In genomic region chr7:110624961-110625360, GRCm38 (mm10) we compare ENCODE assay signal across 11 mouse cellular contexts. TPM values are rescaled to one million over a fixed set of nuclear protein-coding genes. Genes with fewer than 3 reads are reported as not detected.
A peak's percentile ranks its signal among the peaks of the same experiment; 100 is the strongest.
DNase-seq lines count a peak whose midpoint lies in the region; ATAC-seq lines count a peak whose summit lies in the region.
"Had no signal": no experiment of that assay in that cellular context is flagged by ENCODE, and none has a peak within 500 bp of the region (broad histone marks: within the 10 kb centered on the region; RNA-seq: fewer than 3 reads in every experiment).

No protein-coding gene starts in this region.

- H3K27ac ChIP-seq in forebrain, embryonic 14.5 days (ENCODE audit: low read depth, low read length): no peak overlapping the region
- no peak overlapping the region for H3K27ac ChIP-seq in forebrain, embryonic 11.5 days (ENCODE audit: low read depth, low read length)
- H3K27ac ChIP-seq in kidney, embryonic 16.5 days (ENCODE audit: low read length): no peak overlapping the region
- peak overlapping the region; percentile 77 for H3K27ac ChIP-seq in lung, embryonic 16.5 days (ENCODE audit: low read length)
- H3K27ac ChIP-seq in hindbrain, embryonic 13.5 days: no peak overlapping the region
- no peak overlapping the region for H3K27ac ChIP-seq in midbrain, embryonic 14.5 days (replicated peaks; ENCODE audit: low read depth, low read length)
- H3K27ac ChIP-seq: hindbrain, postnatal 0 days had no signal

- DNase-seq in forebrain, embryonic 14.5 days (ENCODE audit: low spot score): peak; percentile 14
- no peak for DNase-seq in forebrain, embryonic 11.5 days (ENCODE audit: low spot score)
- peak; percentile 49 for DNase-seq in kidney, postnatal 14 days
- DNase-seq in left cerebral cortex, postnatal 25 days (ENCODE audit: low spot score in 2 of 2): no peak
- no peak for DNase-seq in midbrain, embryonic 14.5 days
- DNase-seq: cerebellum, adult 2 months had no signal

- H3K36me3 ChIP-seq in forebrain, embryonic 14.5 days (ENCODE audit: control insufficient read depth, insufficient read depth, low read length): no peaks in the 10 kb centered on the region
- no peaks in the 10 kb centered on the region for H3K36me3 ChIP-seq in forebrain, embryonic 11.5 days (ENCODE audit: control insufficient read depth, insufficient read depth, low read length)
- H3K36me3 ChIP-seq in kidney, embryonic 16.5 days (ENCODE audit: insufficient read depth, low read length): no peaks in the 10 kb centered on the region
- no peaks in the 10 kb centered on the region for H3K36me3 ChIP-seq in lung, embryonic 16.5 days (ENCODE audit: control insufficient read depth, insufficient read depth, low read length)
- no peaks in the 10 kb centered on the region for H3K36me3 ChIP-seq in hindbrain, embryonic 13.5 days
- H3K36me3 ChIP-seq in midbrain, embryonic 14.5 days (ENCODE audit: control insufficient read depth, insufficient read depth, low read length): no peaks in the 10 kb centered on the region

- WGBS in forebrain, embryonic 14.5 days: 84% methylated on average over 13 of the region's 13 CpGs
- 84% methylated on average over 13 of the region's 13 CpGs for WGBS in forebrain, embryonic 11.5 days
- 76% methylated on average over 13 of the region's 13 CpGs for WGBS in kidney, embryonic 16.5 days
- WGBS in lung, embryonic 16.5 days: 66% methylated on average over 13 of the region's 13 CpGs
- WGBS in hindbrain, embryonic 13.5 days: 83% methylated on average over 13 of the region's 13 CpGs
- WGBS in midbrain, embryonic 14.5 days: 85% methylated on average over 13 of the region's 13 CpGs

- H3K27me3 ChIP-seq in forebrain, embryonic 14.5 days (replicated peaks; ENCODE audit: control insufficient read depth, insufficient read depth, low read length): peaks cover 48% of the 10 kb centered on the region
- H3K27me3 ChIP-seq in forebrain, embryonic 11.5 days (ENCODE audit: control insufficient read depth, insufficient read depth, low read length): peaks cover 57% of the 10 kb centered on the region
- H3K27me3 ChIP-seq in kidney, embryonic 16.5 days (ENCODE audit: insufficient read depth, low read length): peaks cover 33% of the 10 kb centered on the region
- peaks cover 19% of the 10 kb centered on the region for H3K27me3 ChIP-seq in lung, embryonic 16.5 days (ENCODE audit: control insufficient read depth, insufficient read depth, low read depth, low read length)
- peaks cover 71% of the 10 kb centered on the region for H3K27me3 ChIP-seq in hindbrain, embryonic 13.5 days
- H3K27me3 ChIP-seq in midbrain, embryonic 14.5 days (ENCODE audit: control insufficient read depth, insufficient read depth, low read length): peaks cover 54% of the 10 kb centered on the region

- intact Hi-C loops in left cerebral cortex, postnatal 25 days (cut with DNase I): no loop called here

- no peaks in the 10 kb centered on the region for H3K9me3 ChIP-seq in forebrain, embryonic 14.5 days (replicated peaks; ENCODE audit: control insufficient read depth, low read length)
- H3K9me3 ChIP-seq in forebrain, embryonic 11.5 days (ENCODE audit: control insufficient read depth, low read length): no peaks in the 10 kb centered on the region
- no peaks in the 10 kb centered on the region for H3K9me3 ChIP-seq in kidney, embryonic 16.5 days (ENCODE audit: low read length)
- H3K9me3 ChIP-seq in lung, embryonic 16.5 days (ENCODE audit: control insufficient read depth, low read length): no peaks in the 10 kb centered on the region
- H3K9me3 ChIP-seq in hindbrain, embryonic 13.5 days: no peaks in the 10 kb centered on the region
- H3K9me3 ChIP-seq in midbrain, embryonic 14.5 days (ENCODE audit: control insufficient read depth, low read length): no peaks in the 10 kb centered on the region

- H3K4me1 ChIP-seq in forebrain, embryonic 14.5 days (ENCODE audit: control insufficient read depth, insufficient read depth, low read length): peaks cover 21% of the 10 kb centered on the region
- H3K4me1 ChIP-seq in forebrain, embryonic 11.5 days (replicated peaks; ENCODE audit: control insufficient read depth, insufficient read depth, low read length): peaks cover 18% of the 10 kb centered on the region
- H3K4me1 ChIP-seq in kidney, embryonic 16.5 days (ENCODE audit: insufficient read depth, low read length): peaks cover 41% of the 10 kb centered on the region
- peaks cover 51% of the 10 kb centered on the region for H3K4me1 ChIP-seq in lung, embryonic 16.5 days (replicated peaks; ENCODE audit: control insufficient read depth, insufficient read depth, low read length)
- H3K4me1 ChIP-seq in hindbrain, embryonic 13.5 days (replicated peaks): peaks cover 42% of the 10 kb centered on the region
- peaks cover 30% of the 10 kb centered on the region for H3K4me1 ChIP-seq in midbrain, embryonic 14.5 days (ENCODE audit: control insufficient read depth, insufficient read depth, low read length)

- no peak overlapping the region for H3K4me2 ChIP-seq in forebrain, embryonic 14.5 days (ENCODE audit: low read length)
- no peak overlapping the region for H3K4me2 ChIP-seq in forebrain, embryonic 11.5 days (ENCODE audit: low read depth, low read length, severe bottlenecking)
- no peak overlapping the region for H3K4me2 ChIP-seq in kidney, embryonic 16.5 days (replicated peaks; ENCODE audit: low read depth, low read length)
- 0 out of 2 replicates have a peak overlapping the region, but pooled peaks have one; percentile 20 for H3K4me2 ChIP-seq in lung, embryonic 16.5 days (ENCODE audit: low read depth, low read length)
- no peak overlapping the region for H3K4me2 ChIP-seq in hindbrain, embryonic 13.5 days
- H3K4me2 ChIP-seq in midbrain, embryonic 14.5 days (ENCODE audit: low read length): no peak overlapping the region

- ATAC-seq in forebrain, embryonic 14.5 days: no peak
- no peak for ATAC-seq in forebrain, embryonic 11.5 days (replicated peaks; ENCODE audit: low FRiP score)
- ATAC-seq in kidney, embryonic 16.5 days (ENCODE audit: low FRiP score, low TSS enrichment): no peak
- ATAC-seq in lung, embryonic 16.5 days (ENCODE audit: low read depth): peak; percentile 65
- ATAC-seq in hindbrain, embryonic 13.5 days (ENCODE audit: low FRiP score): no peak
- ATAC-seq in midbrain, embryonic 14.5 days (ENCODE audit: low FRiP score, low TSS enrichment): no peak
- ATAC-seq: hindbrain, postnatal 0 days had no signal

- H3K9ac ChIP-seq in forebrain, embryonic 14.5 days (ENCODE audit: low read length): no peak overlapping the region
- H3K9ac ChIP-seq in forebrain, embryonic 11.5 days (ENCODE audit: low read length): no peak overlapping the region
- H3K9ac ChIP-seq in kidney, embryonic 16.5 days (replicated peaks; ENCODE audit: low read length): no peak overlapping the region
- H3K9ac ChIP-seq in lung, embryonic 16.5 days (ENCODE audit: low read length): no peak overlapping the region
- H3K9ac ChIP-seq in hindbrain, embryonic 13.5 days: no peak overlapping the region
- H3K9ac ChIP-seq in midbrain, embryonic 14.5 days (replicated peaks; ENCODE audit: low read length): no peak overlapping the region

- no peak overlapping the region for H3K4me3 ChIP-seq in forebrain, embryonic 14.5 days (ENCODE audit: low read depth, low read length)
- no peak overlapping the region for H3K4me3 ChIP-seq in forebrain, embryonic 11.5 days (ENCODE audit: low read depth, low read length)
- H3K4me3 ChIP-seq in kidney, embryonic 16.5 days (ENCODE audit: low read length): no peak overlapping the region
- H3K4me3 ChIP-seq in lung, embryonic 16.5 days (ENCODE audit: low read length): no peak overlapping the region
- no peak overlapping the region for H3K4me3 ChIP-seq in hindbrain, embryonic 13.5 days
- no peak overlapping the region for H3K4me3 ChIP-seq in midbrain, embryonic 14.5 days (replicated peaks; ENCODE audit: low read depth, low read length)

RNA-seq across cellular contexts. Expression of gene Adm, which starts 2.5 kb away (rescaled TPM):
- 1.6 and 1.8 TPM in 2 replicates for polyA plus RNA-seq in forebrain, embryonic 14.5 days (2014; fragmentation: Nextera tagmentation; extraction: Ambion mirVana)
- polyA plus RNA-seq in forebrain, embryonic 11.5 days (2014; fragmentation: Nextera tagmentation; extraction: Ambion mirVana): 5.4 and 5.8 TPM in 2 replicates
- polyA plus RNA-seq in kidney, embryonic 16.5 days (2015; fragmentation: Nextera tagmentation; extraction: Ambion mirVana): 10.1 and 11.4 TPM in 2 replicates
- 6.4 and 8.2 TPM in 2 replicates for polyA plus RNA-seq in lung, embryonic 16.5 days (2015; fragmentation: Nextera tagmentation; extraction: Ambion mirVana)
- polyA plus RNA-seq in hindbrain, embryonic 13.5 days (2015; fragmentation: Nextera tagmentation; extraction: Ambion mirVana): 3.0 and 3.9 TPM in 2 replicates
- total RNA-seq in left cerebral cortex, postnatal 25 days (2021): 1 to 10 TPM; 2.0 to 2.3 TPM
- polyA plus RNA-seq in midbrain, embryonic 14.5 days (2014; fragmentation: Nextera tagmentation; extraction: Ambion mirVana): 1.4 and 3.2 TPM in 2 replicates
- total RNA-seq: megakaryocyte-erythroid progenitor cell, adult 5-6 weeks had no signal

RNA-seq across cellular contexts. Expression of gene Sbf2, which starts 10.2 kb away (rescaled TPM):
- 44.0 and 60.8 TPM in 2 replicates for polyA plus RNA-seq in forebrain, embryonic 14.5 days (2014; fragmentation: Nextera tagmentation; extraction: Ambion mirVana)
- polyA plus RNA-seq in forebrain, embryonic 11.5 days (2014; fragmentation: Nextera tagmentation; extraction: Ambion mirVana): 45.1 and 46.2 TPM in 2 replicates
- polyA plus RNA-seq in kidney, embryonic 16.5 days (2015; fragmentation: Nextera tagmentation; extraction: Ambion mirVana): 32.1 and 36.7 TPM in 2 replicates
- polyA plus RNA-seq in lung, embryonic 16.5 days (2015; fragmentation: Nextera tagmentation; extraction: Ambion mirVana): 37.0 and 37.9 TPM in 2 replicates
- 60.3 and 62.1 TPM in 2 replicates for polyA plus RNA-seq in hindbrain, embryonic 13.5 days (2015; fragmentation: Nextera tagmentation; extraction: Ambion mirVana)
- total RNA-seq in left cerebral cortex, postnatal 25 days (2021): 10 to 100 TPM; 58.3 to 70.2 TPM
- 73.5 and 77.4 TPM in 2 replicates for polyA plus RNA-seq in midbrain, embryonic 14.5 days (2014; fragmentation: Nextera tagmentation; extraction: Ambion mirVana)

Comparison
In these comparisons a context has a peak if more than half of its experiments do, and no peak if none do; other contexts are left out.
1. DNase-seq: peak in forebrain, embryonic 14.5 days (single experiment) and kidney, postnatal 14 days (single experiment); none in forebrain, embryonic 11.5 days (single experiment), left cerebral cortex, postnatal 25 days (0 of 2) and midbrain, embryonic 14.5 days (single experiment).